In genomic region chr9:103489883-103490282, GRCm38 (mm10) we compare ENCODE assay signal across 16 mouse cellular contexts. TPM values are rescaled to one million over a fixed set of nuclear protein-coding genes. Genes with fewer than 3 reads are reported as not detected.
DNase-seq lines count a peak whose midpoint lies in the region; ATAC-seq and TF ChIP-seq lines count a peak whose summit lies in the region.
"Had no signal": no experiment of that assay in that cellular context is flagged by ENCODE, and none has a peak within 500 bp of the region (broad histone marks: within the 10 kb centered on the region; RNA-seq: fewer than 3 reads in every experiment).

No protein-coding gene starts in this region.

- H3K9ac ChIP-seq in liver, postnatal 0 days (replicated peaks), result no peak overlapping the region
- H3K9ac ChIP-seq: embryonic facial prominence, embryonic 15.5 days; lung, embryonic 14.5 days; neural tube, embryonic 12.5 days had no signal

- intact Hi-C loops in gastrocnemius, postnatal 36 days (cut with DNase I), result loop anchor here (2.0 kb wide), 1 partner anchor 269 kb away; no protein-coding TSS in a partner anchor

- no peaks in the 10 kb centered on the region for H3K9me3 ChIP-seq in liver, postnatal 0 days (ENCODE audit: low read length)
- H3K9me3 ChIP-seq: embryonic facial prominence, embryonic 15.5 days; forebrain, embryonic 10.5 days; hindbrain, embryonic 10.5 days; neural tube, embryonic 12.5 days had no signal

- no peaks in the 10 kb centered on the region for H3K36me3 ChIP-seq in liver, postnatal 0 days (replicated peaks; ENCODE audit: insufficient read depth, low read length)
- H3K36me3 ChIP-seq: embryonic facial prominence, embryonic 15.5 days; forebrain, embryonic 10.5 days; hindbrain, embryonic 10.5 days; neural tube, embryonic 12.5 days had no signal

- no peak for DNase-seq in liver, postnatal 0 days
- DNase-seq in liver, result no peak
- peak; percentile 80 to 84 for DNase-seq in spleen, postnatal 36 days (ENCODE audit: low spot score in 2 of 2)
- DNase-seq in thymus, postnatal 4 days, result peak; percentile 49
- DNase-seq in frontal cortex, postnatal 14 days (ENCODE audit: low spot score in 2 of 2), result no peak
- DNase-seq in testis, postnatal 14 days (ENCODE audit: low spot score), result no peak
- DNase-seq in gastrocnemius, postnatal 36 days, result no peak

- TF ChIP-seq EP300 in liver, postnatal 0 days (IDR thresholded peaks at IDR 0.05; ENCODE audit: low read depth), result no peak

- no peak overlapping the region for H3K4me2 ChIP-seq in liver, postnatal 0 days (ENCODE audit: low read depth, low read length)
- H3K4me2 ChIP-seq: embryonic facial prominence, embryonic 15.5 days; lung, embryonic 14.5 days; neural tube, embryonic 12.5 days had no signal

- 54% methylated on average over 4 of the region's 4 CpGs for WGBS in liver, postnatal 0 days (ENCODE audit: insufficient replicate concordance)

- H3K27me3 ChIP-seq in liver, postnatal 0 days (ENCODE audit: insufficient read depth, low read length), result no peaks in the 10 kb centered on the region
- H3K27me3 ChIP-seq: embryonic facial prominence, embryonic 15.5 days; neural tube, embryonic 12.5 days had no signal

- ATAC-seq in liver, postnatal 0 days, result no peak
- peak; percentile 32 for ATAC-seq in activated CD4-positive, CD25-positive, alpha-beta regulatory T cell, adult 4 months

- H3K4me3 ChIP-seq in liver, postnatal 0 days (ENCODE audit: low read depth, low read length), result no peak overlapping the region
- H3K4me3 ChIP-seq: embryonic facial prominence, embryonic 15.5 days; forebrain, embryonic 10.5 days; hindbrain, embryonic 10.5 days; neural tube, embryonic 12.5 days had no signal

- 0 out of 2 replicates have a peak overlapping the region, but pooled peaks have one; percentile 34 for H3K27ac ChIP-seq in liver, postnatal 0 days (ENCODE audit: low read depth)
- H3K27ac ChIP-seq: embryonic facial prominence, embryonic 15.5 days; forebrain, embryonic 10.5 days; hindbrain, embryonic 10.5 days; neural tube, embryonic 12.5 days; stomach, postnatal 0 days had no signal

- TF ChIP-seq CTCF in liver, postnatal 0 days (IDR thresholded peaks at IDR 0.05; ENCODE audit: low read depth), result no peak

- peaks cover 14% of the 10 kb centered on the region for H3K4me1 ChIP-seq in liver, postnatal 0 days (ENCODE audit: insufficient read depth)

RNA-seq across cellular contexts. Expression of gene Bfsp2, which starts 9.7 kb away (rescaled TPM):
- 5.5 and 6.3 TPM in 2 replicates for polyA plus RNA-seq in liver, postnatal 0 days (2015; fragmentation: Nextera tagmentation; extraction: Ambion mirVana)
- 1 to 10 TPM in 1 of 2 experiments, under 1 TPM in 1; 0.97 to 2.4 TPM for polyA plus RNA-seq in activated CD4-positive, CD25-positive, alpha-beta regulatory T cell, adult 4 months (2017; shearing (Covaris generic))
- total RNA-seq in gastrocnemius, postnatal 36 days (2021), result under 1 TPM; 0.35 to 0.71 TPM
- total RNA-seq: ES-E14; liver, adult 2 months had no signal

Comparison
In these comparisons a context has a peak if more than half of its experiments do, and no peak if none do; other contexts are left out.
1. DNase-seq: peak in spleen, postnatal 36 days (2 of 2) and thymus, postnatal 4 days (single experiment); none in liver, postnatal 0 days (single experiment), liver (single experiment), frontal cortex, postnatal 14 days (0 of 2), testis, postnatal 14 days (single experiment) and gastrocnemius, postnatal 36 days (0 of 2).